Mouse (Mus musculus) neural tube, postnatal 0 days (tissue): Measurements from ENCODE around the gene Eras. TPM values are rescaled to one million over a fixed set of nuclear protein-coding genes. Genes with fewer than 3 reads are reported as not detected.

Experiments used
- polyA plus RNA-seq: library from polyadenylated mRNA; unstranded; fragments of >200 nt; fragmentation: Nextera tagmentation; extraction: Ambion mirVana; gene quantifications from 2 replicates; pipeline ENCODE4 v1.2.1, GENCODE M21; 2015

Eras gene
- polyA plus RNA-seq = not detected in 2 replicates

GRCm38 (mm10) chrX:7928270-7928790, at the start of gene Eras:
TSS of gene Eras (minus strand) at chrX:7928607.

GRCm38 (mm10) chrX:7977892-7978291, 49.5 kb upstream of the Eras start, which contains the start of gene Gata1:
TSS of gene Gata1 (minus strand) at chrX:7978071.

DNA sequence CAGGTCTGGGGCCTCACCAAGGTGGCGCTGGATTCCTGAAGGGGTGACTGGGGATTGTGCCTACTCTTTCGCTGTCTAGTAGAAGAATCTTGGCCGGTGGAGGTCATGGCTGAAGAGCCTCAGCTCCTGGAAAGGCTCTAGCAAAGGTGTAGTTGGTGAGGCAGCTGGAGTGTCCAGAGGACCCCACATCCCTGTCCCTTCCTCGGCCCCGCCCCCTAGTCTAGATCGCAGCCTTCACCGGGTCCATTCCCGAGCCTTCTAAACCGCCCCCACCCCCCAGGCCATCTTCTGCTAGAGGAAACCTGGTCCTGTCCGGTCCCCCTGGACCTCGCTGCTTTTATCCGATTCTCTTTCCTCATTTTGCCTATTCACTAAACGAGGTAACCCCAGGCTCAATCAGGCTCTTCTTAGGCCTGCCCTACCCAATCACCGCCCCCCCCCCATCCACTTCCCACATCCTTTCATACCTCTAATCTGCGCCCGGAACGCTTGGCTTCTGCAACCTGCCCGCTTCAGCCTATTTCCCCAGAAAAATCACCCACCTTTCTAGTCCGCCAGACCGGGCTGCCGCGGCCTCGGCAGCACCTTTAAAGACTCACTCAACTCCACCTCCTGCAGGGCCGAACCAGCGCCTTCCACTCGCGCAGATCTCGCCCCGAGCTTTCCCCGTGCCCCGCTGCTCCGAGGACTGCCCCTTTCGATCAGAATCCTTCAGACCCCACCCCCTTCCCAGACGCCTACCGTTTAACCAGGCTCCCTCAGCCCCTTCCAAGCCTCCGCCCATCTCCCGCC, 18.9 kb upstream of the Eras start, which contains the start of gene Hdac6:
Hdac6 (minus strand) TSS at position 782 of the 792 bp plus-strand sequence.

DNA sequence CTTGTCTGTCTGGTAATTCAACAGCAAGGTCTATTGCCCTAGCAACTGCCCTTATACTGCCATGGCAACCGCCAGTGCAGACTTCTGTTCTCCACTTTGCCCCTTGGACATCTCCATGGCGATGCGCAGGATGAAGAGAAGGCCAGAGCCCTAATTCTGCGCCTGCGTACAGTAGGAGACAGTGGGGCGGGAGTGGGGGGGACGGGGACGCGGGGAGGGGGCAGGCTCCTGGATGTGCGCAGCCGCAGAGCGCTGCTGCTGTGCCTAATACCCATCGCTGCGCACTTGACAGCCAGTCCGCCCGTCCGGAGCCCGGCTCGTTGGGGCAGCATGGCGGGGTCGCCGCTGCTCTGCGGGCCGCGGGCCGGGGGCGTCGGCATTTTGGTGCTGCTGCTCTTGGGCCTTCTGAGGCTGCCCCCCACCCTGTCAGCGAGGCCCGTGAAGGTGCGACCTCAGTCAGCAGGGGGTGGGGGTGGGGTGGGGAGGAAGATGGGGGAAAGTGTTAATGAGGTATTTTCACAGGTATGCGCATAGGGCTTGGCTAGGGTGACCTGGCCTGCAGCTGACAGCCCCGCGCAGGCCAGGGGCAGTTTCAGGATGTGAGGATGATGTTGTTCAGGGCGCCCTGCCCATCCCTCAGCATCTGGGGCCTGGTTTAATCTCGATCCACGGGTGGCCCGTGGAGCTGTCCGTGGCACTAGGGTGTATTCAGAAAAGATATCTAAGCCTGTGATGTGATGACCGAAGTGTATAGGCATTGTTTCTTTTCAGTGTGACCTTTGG, 8.6 kb downstream of the Eras start, which contains the start of gene Pcsk1n:
Pcsk1n (plus strand) TSS at position 222 of the 783 bp plus-strand sequence.

GRCm38 (mm10) chrX:7909242-7909641, 19.2 kb downstream of the Eras start, which contains the start of gene Gm10490:
TSS of gene Gm10490 (plus strand) at chrX:7909542.

GRCm38 (mm10) chrX:7907735-7908134, 20.7 kb downstream of the Eras start, which contains the start of gene Gm10491:
TSS of gene Gm10491 (minus strand) at chrX:7907835.

GRCm38 (mm10) chrX:7898880-7899874, 29.2 kb downstream of the Eras start, which contains the start of the genes Pqbp1 and Timm17b:
TSS of gene Pqbp1 (minus strand) at chrX:7899269.
TSS of gene Timm17b (plus strand) at chrX:7899357.

GRCm38 (mm10) chrX:7883841-7884567, 44.4 kb downstream of the Eras start, which contains the start of gene Slc35a2:
TSS of gene Slc35a2 (plus strand) at chrX:7884028.

DNA sequence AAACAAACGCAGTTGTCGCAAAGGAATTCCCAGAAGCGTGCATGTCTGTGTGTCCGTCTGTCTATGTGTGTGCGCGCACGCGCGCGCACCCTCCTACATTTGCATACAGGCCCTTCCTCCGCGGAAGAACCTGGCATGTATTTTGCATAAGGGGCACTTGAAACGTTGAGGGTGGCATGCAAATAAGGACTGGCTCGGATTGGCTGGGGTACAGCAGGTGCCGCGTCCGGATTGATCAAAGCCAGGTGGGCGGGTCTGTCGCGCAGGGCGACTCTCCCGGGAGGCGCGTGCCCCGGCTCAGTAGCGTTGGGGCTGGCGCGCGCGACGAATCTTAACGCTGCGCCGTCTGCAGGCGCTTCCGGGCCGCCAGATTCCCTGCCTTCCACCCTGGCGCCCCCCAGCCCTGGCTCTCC, 50.4 kb downstream of the Eras start, which contains the start of gene Pim2:
Pim2 (plus strand) TSS at position 256 of the 413 bp plus-strand sequence.

Other genes starting within 250 kb of the Eras start
- 0.09 TPM in 1 of 2 replicates, not detected in the other for gene Magix, start 247.4 kb downstream of the Eras start, polyA plus RNA-seq
- gene Gpkow, start 231.5 kb downstream of the Eras start, polyA plus RNA-seq = 36.7 and 37.7 TPM in 2 replicates
- 32.1 and 33.5 TPM in 2 replicates for gene Wdr45, start 214.3 kb downstream of the Eras start, polyA plus RNA-seq
- gene Gm45208, start 206.4 kb downstream of the Eras start, polyA plus RNA-seq = 1.1 TPM in 1 of 2 replicates, not detected in the other
- 127 and 148 TPM in 2 replicates for gene Praf2, start 200.2 kb downstream of the Eras start, polyA plus RNA-seq
- gene Ccdc120, start 177.7 kb downstream of the Eras start, polyA plus RNA-seq = 38.8 and 40.7 TPM in 2 replicates
- 21.2 and 23.8 TPM in 2 replicates for gene Tfe3, start 166.0 kb downstream of the Eras start, polyA plus RNA-seq
- 52.2 and 56.6 TPM in 2 replicates for gene Gripap1, start 138.8 kb downstream of the Eras start, polyA plus RNA-seq
- 7.6 and 8.1 TPM in 2 replicates for gene Kcnd1, start 106.3 kb downstream of the Eras start, polyA plus RNA-seq
- gene Otud5, start 87.2 kb downstream of the Eras start, polyA plus RNA-seq = 34.5 and 38.3 TPM in 2 replicates
- 27.0 and 30.5 TPM in 2 replicates for gene Pim2, start 50.3 kb downstream of the Eras start, polyA plus RNA-seq
- 50.9 and 54.9 TPM in 2 replicates for gene Slc35a2, start 44.6 kb downstream of the Eras start, polyA plus RNA-seq
- gene Pqbp1, start 29.3 kb downstream of the Eras start, polyA plus RNA-seq = 190 and 200 TPM in 2 replicates
- gene Timm17b, start 29.2 kb downstream of the Eras start, polyA plus RNA-seq = 124 and 134 TPM in 2 replicates
- not detected in 2 replicates for gene Gm10491, start 20.8 kb downstream of the Eras start, polyA plus RNA-seq
- gene Gm10490, start 19.1 kb downstream of the Eras start, polyA plus RNA-seq = not detected in 2 replicates
- gene Pcsk1n, start 8.8 kb downstream of the Eras start, polyA plus RNA-seq = 611 and 654 TPM in 2 replicates
- gene Hdac6, start 19.3 kb upstream of the Eras start, polyA plus RNA-seq = 43.4 and 50.9 TPM in 2 replicates
- not detected in 2 replicates for gene Gata1, start 49.5 kb upstream of the Eras start, polyA plus RNA-seq
- 1.4 TPM in 2 replicates for gene Glod5, start 89.9 kb upstream of the Eras start, polyA plus RNA-seq
- gene Suv39h1, start 146.2 kb upstream of the Eras start, polyA plus RNA-seq = 26.7 and 27.2 TPM in 2 replicates
- 0.34 and 0.41 TPM in 2 replicates for gene Was, start 161.9 kb upstream of the Eras start, polyA plus RNA-seq
- 49.8 and 57.2 TPM in 2 replicates for gene Wdr13, start 204.3 kb upstream of the Eras start, polyA plus RNA-seq
- gene Rbm3, start 217.3 kb upstream of the Eras start, polyA plus RNA-seq = 458 TPM in 2 replicates
- gene Tbc1d25, start 247.6 kb upstream of the Eras start, polyA plus RNA-seq = 16.7 and 17.5 TPM in 2 replicates